Mouse (Mus musculus) stomach, postnatal 0 days (tissue): ENCODE results near the gene Hjurp.

Source experiments
- CTCF ChIP-seq: IDR thresholded peaks from 2 replicates; pipeline ENCODE4 v1.5.1; 2016; ENCODE audit warnings: antibody characterized with exemption, low read depth, mild to moderate bottlenecking, moderate library complexity
- EP300 ChIP-seq: optimal IDR thresholded peaks from 2 replicates; pipeline ENCODE3; 2016; ENCODE audit warnings: antibody characterized with exemption

DNA sequence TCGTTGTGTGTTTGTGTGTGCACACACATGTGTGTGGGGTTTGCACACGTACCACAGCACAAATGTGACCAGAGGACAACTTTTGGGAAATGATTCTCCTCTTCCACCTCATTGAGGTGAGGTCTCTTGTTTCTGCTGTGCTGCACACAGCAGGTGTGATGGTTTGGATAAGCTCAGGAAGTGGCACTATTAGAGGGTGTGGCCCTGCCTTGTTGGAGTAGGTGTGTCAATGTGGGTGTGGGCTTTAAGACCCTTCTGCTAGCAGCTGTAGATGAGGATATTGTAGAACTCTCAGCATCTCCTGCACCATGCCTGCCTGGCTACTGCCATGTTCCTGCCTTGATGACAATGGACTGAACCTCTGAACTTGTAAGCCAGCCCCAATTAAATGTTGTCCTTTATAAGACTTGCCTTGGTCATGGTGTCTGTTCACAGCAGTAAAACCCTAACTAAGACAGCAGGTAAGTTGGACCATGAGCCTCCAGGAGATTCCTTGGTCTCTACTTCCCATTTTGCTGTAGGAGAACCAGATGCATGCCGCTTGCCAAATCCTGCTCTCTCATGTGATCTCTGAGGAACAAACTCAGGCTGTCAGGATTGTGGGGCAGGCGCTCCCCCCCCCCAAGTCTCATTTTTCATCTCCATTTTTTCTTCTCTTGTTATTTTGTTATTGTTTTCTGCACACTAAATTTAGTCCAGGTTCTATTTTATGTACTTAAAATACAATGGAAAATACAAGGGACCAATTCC is 18.9 kb upstream of the Hjurp start:
- TF ChIP-seq CTCF: no peak
- no peak for TF ChIP-seq EP300
